Mouse (Mus musculus): ENCODE measurements around the gene Cc2d1a.

Cc2d1a gene

DNA sequence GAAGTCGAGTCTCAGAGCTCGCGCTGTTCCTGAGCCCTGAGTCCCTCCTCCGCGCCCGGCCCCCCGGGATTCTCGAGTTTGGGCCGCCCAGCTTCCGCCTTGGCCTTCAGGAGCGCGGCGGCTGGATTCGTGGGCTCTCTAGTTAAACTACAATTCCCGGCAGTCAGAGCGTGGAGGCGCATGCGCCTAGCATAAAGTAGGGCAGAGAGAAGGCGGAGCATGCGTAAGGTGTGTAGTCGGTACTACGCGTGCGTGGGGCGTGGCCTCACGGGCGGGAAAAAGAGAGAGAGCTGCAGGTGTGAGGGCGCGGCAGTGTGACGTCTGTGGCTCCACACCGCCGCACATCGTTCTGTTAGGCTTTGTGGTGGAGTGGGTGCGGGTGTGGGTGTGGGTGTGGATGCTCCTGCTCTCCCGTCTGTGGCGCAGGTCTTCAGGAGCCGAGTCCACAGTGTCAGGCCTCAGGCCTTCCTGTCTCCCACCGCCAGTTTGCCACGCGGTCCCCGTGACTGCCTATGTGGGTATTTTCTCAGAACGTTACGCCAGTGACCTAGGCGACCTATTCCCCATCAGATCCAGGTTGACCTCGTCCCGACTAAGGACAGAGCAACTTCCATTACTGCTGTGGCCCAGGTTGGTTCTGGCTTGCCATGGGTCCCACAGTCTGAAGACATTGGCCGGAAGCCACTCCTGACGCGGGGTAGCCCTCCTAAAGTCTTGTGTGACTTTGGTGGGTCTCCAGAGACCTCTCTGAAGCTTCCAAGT lies at the start of gene Cc2d1a, which contains the start of gene 4930432K21Rik:
TSS of gene Cc2d1a (minus strand) at position 168 of the 762 bp plus-strand sequence.
TSS of gene 4930432K21Rik (plus strand) at position 257 of the 762 bp plus-strand sequence.
- peak; percentile 94 to 95 for DNase-seq (ENCODE audit: low spot score in 2 of 2)

- DNase-seq (ENCODE audit: low spot score in 2 of 2) = peak in 1 of 2 experiments; percentile 49
Measured at GRCm38 (mm10) chr8:84197141-84197921, 49.6 kb upstream of the Cc2d1a start.

- DNase-seq (ENCODE audit: low spot score in 2 of 2) = no peak
Measured at GRCm38 (mm10) chr8:84194224-84194743, 46.5 kb upstream of the Cc2d1a start.

- DNase-seq (ENCODE audit: low spot score in 2 of 2) = no peak
Measured at GRCm38 (mm10) chr8:84193566-84193965, 45.8 kb upstream of the Cc2d1a start.

DNA sequence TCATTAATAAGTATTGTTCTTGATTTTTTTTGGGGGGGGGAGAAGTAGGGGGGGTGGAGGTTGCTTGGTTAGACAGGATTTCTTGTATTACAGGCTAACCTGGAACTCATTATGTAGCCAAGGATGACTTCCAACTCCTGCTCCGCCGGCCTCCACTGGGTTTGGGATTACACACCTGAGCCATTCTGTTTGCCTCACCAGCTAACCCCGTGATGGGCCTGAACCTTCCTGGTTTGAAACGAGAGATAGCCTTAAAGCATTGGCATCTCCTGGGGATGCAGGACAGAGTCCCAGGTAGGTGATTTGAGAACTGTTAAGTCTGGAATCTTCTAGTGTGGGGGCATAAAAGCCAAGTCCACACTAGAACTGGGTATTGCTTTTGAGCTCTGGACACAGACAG lies 45.4 kb upstream of the Cc2d1a start:
- no peak for DNase-seq (ENCODE audit: low spot score in 2 of 2)

- peak in 1 of 2 experiments; percentile 64 for DNase-seq (ENCODE audit: low spot score in 2 of 2)
Measured at GRCm38 (mm10) chr8:84192555-84192954, 44.8 kb upstream of the Cc2d1a start.

DNA sequence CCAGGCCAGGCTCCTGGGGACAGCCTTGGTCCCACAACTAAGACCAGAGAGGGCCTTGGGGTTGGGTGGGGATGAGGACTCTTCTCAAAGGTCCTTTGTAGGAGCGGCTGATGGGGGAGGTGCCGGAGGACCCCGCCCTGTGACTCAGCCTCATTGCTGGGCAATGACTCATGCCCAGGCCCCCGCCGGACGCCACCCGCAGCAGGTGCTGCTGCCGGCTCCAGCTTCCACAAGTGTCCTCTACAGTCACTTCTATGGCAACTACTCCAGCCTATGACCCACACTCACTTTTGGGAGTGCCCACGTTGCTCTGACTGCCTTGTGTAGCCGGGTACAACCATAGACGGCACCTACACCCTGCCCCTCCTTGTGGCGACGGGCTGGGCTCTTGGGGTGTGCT lies 44.3 kb upstream of the Cc2d1a start:
- DNase-seq (ENCODE audit: low spot score in 2 of 2) = no peak

DNA sequence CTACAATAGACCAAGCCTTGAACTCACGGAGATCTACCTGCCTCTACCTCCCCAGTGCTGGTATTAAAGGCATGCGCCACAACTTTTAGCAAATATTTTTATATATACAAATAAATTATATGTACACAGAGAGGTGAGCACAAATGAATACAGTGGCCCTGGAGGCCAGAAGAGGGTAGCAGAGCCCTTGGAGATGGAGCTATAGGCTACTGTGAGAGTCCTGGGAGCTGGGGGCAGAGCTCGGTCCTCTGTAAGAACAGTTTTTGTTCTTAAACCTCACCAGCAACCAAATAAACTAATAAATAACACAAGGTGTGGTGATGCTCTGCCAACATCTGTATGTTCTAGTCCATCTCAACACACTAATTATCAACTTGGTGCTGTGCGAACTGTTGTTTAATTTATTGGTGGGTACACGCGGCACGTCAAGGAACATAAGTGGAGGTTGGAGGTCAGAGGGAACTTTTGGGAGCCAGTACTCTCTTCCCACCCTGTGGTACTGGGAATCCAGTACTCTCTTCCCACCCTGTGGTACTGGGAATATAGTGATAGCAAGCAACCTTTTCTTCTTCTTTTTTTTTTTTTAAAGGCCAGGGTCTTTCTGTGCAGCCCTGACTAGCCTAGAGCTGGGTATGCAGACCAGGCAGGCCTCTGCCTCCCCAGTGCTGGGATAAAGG lies 42.6 kb upstream of the Cc2d1a start:
- no peak for DNase-seq (ENCODE audit: low spot score in 2 of 2)

DNA sequence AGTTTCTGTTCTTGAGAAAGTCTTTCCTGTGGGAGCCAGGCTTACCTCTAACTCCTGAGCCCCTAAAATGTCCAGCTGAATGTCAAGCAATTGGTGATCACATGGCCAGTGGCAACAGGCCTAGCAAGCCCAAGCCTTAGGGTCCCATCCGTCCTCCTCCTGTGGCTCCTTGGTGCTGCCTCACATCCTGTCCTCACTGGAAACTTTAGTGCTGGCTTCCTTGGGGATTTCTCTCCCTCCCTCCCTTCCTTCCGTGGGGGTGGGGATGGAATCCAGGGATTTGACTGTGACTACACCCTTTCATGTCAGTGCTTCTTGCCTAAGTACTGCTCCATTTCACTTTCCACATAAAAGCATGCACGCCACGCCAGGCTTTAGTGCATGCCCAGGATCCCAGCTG lies 41.9 kb upstream of the Cc2d1a start:
- DNase-seq (ENCODE audit: low spot score in 2 of 2) = no peak

GRCm38 (mm10) chr8:84188671-84189070 lies 40.9 kb upstream of the Cc2d1a start:
- no peak for DNase-seq (ENCODE audit: low spot score in 2 of 2)

DNA sequence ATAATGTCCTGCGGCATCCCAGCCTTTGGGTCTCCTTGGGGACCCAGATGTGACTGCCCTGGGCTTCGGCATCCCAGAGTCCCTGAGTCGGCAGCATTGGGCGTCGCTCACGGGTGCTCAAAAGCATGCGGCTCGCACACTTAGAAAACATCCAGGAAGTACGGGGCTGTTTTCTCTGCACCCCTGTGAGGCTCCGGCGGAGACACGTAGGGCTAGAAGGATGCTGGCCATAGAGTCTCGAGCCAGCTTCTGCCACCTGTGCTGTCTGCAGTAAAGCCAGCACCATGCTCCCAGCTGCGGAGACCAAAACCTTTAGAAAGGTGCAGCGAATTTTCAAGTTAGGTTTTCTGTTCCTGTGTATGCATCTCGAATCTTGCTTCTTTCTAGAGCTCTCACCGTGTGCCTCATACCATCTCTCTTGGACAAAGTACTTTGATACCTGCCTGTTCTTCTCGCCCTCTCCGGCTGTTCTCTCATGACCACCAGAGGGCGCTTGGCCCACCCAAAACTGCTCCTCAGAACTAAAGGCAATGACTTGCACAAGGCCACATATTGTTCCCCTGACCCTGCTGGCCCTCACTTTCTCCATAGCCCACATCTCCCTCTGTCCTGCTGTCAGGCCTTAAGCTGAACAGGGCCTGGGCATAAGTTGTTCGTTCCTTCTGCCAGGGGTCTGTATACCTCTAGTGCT lies 39.5 kb upstream of the Cc2d1a start:
- no peak for DNase-seq (ENCODE audit: low spot score in 2 of 2)

DNA sequence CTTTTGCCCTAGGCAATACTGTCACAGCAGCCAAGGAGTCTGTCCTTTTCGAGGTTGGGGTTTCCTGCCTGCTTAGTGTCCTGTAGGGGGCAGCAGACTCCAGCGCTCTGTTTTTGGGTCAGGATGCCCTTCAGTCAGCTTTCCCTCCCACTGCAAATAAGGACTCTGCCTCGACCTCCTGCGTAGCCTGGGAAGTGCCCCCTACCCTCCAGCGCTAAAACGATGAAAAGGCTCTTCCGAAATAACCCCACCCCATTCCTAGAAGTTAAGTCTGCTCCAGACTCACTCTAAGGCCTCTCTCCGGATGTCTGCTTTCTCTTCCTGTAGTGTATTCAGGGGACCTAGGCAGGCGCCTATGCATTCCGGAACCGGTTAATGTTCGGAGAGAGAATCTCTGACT lies 38.8 kb upstream of the Cc2d1a start:
- DNase-seq (ENCODE audit: low spot score in 2 of 2) = peak in 1 of 2 experiments; percentile 63

DNA sequence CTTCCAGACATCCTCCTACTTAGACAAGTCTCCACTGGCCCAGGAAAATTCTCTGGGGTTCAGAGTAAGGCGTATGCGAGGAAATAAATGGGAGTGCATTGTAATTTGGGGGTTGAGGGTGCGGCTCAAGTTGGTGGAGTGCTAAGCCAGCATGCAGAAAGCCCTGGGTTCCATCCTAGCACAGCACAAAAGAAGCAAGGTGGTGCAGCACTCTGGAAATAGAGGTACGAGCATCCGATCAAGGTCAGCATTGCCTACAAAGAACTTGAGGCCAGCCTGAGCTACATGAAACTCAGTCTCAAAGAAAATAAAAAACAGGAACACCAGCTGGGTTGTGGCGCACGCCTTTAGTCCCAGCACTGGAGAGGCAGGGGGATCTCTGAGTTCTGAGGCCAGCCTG lies 37.4 kb upstream of the Cc2d1a start, which contains the start of gene Nanos3:
TSS of gene Nanos3 (minus strand) at position 101 of the 400 bp plus-strand sequence.
- no peak for DNase-seq (ENCODE audit: low spot score in 2 of 2)

DNA sequence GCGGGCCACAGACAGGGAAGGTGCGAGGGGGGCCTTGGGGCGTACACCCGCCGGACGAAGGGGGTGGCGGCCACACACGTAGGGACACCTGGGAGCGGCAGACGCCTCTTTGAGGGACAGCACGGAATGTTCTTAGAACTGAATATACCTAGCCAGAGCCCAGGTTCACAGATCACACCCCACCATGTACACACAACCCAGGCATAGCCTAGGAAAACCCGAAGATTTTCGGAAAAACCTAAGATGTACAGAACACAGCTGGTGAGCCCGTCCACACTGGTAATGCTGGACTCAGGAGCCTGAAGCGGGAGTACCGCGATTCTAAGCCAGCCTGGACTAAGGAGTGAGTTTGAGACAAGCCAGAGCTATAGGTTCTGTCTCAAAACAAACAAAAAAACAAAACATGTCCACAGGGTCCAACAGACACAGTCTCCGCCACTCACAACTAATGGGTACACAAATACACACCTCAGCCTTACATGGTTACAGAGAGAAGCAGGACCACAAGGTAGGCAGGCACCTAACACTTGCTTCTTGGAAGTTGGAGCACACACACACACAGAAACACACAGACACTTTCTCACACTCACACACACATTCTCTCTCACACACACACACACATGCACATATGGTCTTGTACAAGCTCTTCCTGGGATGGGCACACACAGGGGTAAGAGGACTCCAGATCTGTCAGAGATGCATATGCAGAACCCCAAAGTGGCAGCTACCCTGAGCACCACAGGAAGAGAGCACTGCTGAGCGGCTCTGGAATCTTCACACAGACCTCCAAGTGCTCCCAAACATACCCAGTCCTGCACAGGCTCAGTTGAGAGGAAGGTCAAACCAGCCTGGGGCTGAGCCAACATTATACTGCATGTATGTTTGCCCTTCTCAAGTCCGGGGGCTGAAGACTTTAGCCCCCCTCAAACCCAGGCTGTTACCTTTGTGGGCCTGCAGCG lies 36.6 kb upstream of the Cc2d1a start:
- no peak for DNase-seq (ENCODE audit: low spot score in 2 of 2)

DNA sequence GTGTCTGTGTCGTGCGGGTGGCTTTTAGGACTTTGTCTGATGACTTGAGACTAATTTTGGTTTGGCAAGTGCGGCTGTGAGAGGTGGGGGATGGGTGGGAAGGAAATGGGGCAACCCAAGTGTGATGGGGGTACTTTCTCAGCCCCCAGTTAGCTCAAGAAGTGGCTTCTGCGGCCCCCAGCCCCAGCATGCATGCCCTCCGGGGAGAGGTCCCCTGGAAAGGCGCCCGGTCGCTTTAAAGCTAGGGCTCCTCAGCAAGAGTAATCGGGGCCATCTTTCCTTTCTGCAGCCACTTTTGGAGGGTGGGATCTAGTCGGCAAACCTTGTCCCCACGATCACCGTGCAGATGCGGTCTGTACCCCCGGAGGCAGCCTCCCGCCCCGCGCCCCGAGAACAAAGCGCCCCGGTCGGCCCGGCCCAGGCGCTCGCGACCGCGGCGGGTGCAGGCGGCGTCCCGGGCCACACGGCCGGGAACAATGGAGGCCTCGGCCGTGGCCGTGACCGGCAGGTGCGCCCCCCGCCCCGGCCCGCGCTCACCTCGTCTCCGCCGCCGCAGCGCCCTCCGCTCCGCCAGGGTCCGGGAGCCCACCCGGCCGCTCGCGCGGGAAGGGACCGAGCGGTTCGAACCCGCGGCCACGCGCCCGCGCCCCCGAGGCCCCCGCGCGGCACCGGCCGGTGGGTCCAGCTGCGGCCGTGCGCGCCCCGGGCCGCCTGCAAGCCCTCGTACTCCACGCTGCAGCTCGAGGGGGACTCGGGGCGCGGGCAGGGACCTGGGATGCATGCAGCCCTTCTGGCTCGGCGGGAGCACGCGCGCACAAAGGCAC lies 35.7 kb upstream of the Cc2d1a start:
- no peak for DNase-seq (ENCODE audit: low spot score in 2 of 2)

- DNase-seq (ENCODE audit: low spot score in 2 of 2) = no peak
Measured at GRCm38 (mm10) chr8:84182833-84183232, 35.1 kb upstream of the Cc2d1a start.

GRCm38 (mm10) chr8:84180530-84181190 lies 32.9 kb upstream of the Cc2d1a start:
- DNase-seq (ENCODE audit: low spot score in 2 of 2) = no peak

DNA sequence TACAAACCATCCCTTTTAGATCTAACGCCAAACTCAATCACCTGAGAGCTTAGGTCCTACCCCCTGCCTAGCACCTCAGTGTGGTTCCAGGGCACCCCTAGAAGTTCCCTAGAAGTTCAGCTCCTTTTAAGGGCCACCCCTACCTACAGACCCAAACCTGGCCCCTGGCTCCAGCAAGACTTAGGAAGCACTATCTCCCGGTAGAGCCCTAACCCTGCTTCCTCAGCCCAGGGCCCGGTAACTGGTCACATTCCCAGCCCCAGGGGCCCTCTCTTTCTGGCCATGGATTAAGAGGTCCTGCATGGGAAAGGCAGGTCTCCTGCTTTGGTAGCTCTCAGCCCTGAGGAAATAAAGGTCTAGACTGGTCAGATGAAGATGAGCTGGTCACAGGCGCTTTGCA lies 32.2 kb upstream of the Cc2d1a start:
- no peak for DNase-seq (ENCODE audit: low spot score in 2 of 2)

- no peak for DNase-seq (ENCODE audit: low spot score in 2 of 2)
Measured at GRCm38 (mm10) chr8:84178592-84178991, 30.9 kb upstream of the Cc2d1a start.
